Mouse (Mus musculus) G1E (cell line): ENCODE data around the gene 2810006K23Rik.

Source experiments
- CTCF ChIP-seq: IDR thresholded peaks from 2 replicates; pipeline ENCODE4 v1.5.1; 2012; ENCODE audit warnings: low read depth, low read length, inconsistent platforms, mixed read lengths
- GATA1 ChIP-seq: IDR thresholded peaks from 2 replicates; pipeline ENCODE4 v1.6.1; 2012; ENCODE audit warnings: borderline replicate concordance, low read length, inconsistent platforms, mixed read lengths

DNA sequence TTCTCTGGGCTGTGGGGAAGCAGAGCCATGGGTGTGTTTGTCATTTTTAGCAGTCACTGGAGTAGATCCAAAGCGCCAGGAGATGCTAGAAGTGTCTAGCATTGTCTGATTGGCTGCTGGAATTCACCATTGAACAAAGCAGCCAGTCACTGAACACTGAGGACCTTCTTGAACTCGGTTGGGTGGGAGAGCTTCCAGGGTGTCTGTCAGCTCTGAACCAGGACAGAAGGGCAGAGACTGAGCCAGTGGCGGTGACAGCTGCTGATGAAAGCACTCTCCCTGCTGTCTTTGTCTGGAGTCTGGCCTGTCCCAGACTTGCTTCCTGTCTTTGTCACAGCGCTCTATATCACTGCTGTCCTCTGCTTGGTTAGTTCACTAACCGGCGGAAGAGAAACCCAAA is 6.5 kb downstream of the 2810006K23Rik start:
- TF ChIP-seq CTCF (no peak), GATA1 (no peak)
